Mouse (Mus musculus) adrenal gland, postnatal 14 days (tissue): Measurements from ENCODE around the gene Ppm1m. TPM values are rescaled to one million over a fixed set of nuclear protein-coding genes. Genes with fewer than 3 reads are reported as not detected.

ENCODE experiments used
- DNase-seq: peaks from one replicate; pipeline ENCODE4 v3.0.0; 2021; ENCODE audit warnings: mixed read lengths
- microRNA-seq, 2 experiments: library from miRNA; unstranded; fragments of <30 nt; microRNA quantifications; one replicate each; pipeline ENCODE4 v1.2.0; 2021
- total RNA-seq: library from RNA; stranded (reverse); gene quantifications from 2 replicates; pipeline ENCODE4 v1.2.3, GENCODE M21; 2021

Ppm1m gene
- total RNA-seq, 1 experiment from 2014 or later: 136 TPM

DNA sequence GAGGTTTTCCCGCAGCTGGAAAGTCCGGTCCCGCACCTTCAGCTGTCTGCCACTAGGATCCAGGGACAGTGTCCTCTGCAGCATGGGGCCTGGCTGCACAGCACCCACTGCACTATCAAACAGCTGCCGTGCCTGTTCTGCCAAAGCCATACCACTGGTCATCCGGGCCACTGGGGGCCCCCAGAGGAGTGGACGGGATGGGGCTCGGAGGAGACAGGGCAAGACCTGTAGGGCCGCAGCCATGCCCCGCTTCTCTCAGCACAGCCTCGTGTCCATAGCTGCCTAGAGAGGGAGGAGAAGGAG lies 42.0 kb downstream of the Ppm1m start:
- DNase-seq: no peak

GRCm38 (mm10) chr9:106156921-106157622 lies 42.5 kb downstream of the Ppm1m start:
- DNase-seq: no peak

DNA sequence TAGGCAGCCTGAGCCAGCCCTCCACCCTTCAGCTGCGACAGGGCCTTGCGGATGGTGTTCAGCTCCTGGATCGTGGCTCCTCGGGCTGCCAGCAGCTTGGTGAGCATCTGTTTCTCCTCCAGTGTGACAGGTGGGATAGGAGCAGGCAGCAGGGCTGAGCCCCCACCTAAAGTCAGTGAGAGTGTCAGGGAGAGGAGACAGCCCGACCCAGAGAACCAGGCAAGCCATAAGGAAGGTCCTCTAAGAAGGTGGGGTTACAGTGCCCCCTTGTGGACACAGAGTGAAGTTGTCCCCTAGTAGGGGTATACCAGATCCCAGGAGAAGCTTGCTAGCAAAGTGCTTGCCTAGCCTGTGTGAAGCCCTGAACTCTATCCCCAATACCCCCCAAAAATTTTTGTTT lies 43.1 kb downstream of the Ppm1m start:
- DNase-seq: peak; percentile 80

GRCm38 (mm10) chr9:106154106-106154505 lies 45.4 kb downstream of the Ppm1m start:
- peak; percentile 85 for DNase-seq

GRCm38 (mm10) chr9:106149399-106149754 lies 50.2 kb downstream of the Ppm1m start:
- DNase-seq: no peak

- DNase-seq: peak; percentile 17
Measured at GRCm38 (mm10) chr9:106148541-106149398, 50.8 kb downstream of the Ppm1m start.

- DNase-seq: no peak
Measured at GRCm38 (mm10) chr9:106147851-106148431, 51.6 kb downstream of the Ppm1m start.

DNA sequence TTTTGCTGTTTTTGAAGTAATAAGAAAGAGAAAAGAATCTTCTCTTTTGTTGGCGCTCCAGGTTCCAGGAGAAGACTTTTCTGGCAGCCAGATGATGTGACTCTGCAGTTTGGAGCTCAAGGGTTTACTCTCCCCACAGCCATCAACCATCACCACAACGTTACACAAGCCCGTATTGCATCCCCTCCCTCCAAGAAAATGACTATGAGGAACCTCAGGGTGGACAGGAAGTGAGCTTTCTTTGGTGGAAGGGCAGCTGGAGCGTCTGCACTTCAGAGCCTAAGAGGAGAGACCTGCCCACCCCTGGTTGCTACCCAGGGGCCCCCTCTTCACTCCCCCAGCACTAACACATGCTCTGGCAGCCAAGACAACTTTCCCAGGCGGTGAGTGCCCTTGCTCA lies 52.3 kb downstream of the Ppm1m start:
- DNase-seq: no peak

DNA sequence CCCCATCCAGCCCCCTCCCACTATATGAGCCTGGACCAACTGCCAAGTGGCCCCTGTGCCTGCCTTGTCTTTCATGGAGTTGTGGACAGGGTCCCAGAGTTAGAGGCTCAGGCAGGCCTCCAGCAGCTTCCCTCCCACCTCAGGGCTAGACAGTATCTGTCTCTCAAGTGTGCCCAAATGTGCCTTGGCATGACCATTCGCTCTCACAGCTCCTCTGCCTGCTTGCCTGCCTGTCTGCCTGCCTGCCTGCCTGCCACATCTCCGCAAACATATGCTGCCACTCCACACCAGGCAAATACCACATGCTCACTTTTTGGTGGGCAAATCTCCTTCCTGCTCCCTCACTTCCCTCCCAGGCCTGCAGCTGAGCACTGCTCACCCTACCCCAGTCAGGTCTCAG lies 54.0 kb downstream of the Ppm1m start:
- DNase-seq: no peak

Small RNA genes within 50 kb of the gene (microRNA-seq; reads per million reads assigned to microRNA genes)
- gene Mir135a-1 (0 to 0.43 reads per million in 2 experiments), gene Mirlet7g (105,333 to 142,181 reads per million in 2 experiments)

Other genes starting within 250 kb of the Ppm1m start
- 4.3 and 5.9 TPM in 2 replicates for gene Col6a5, start 239.1 kb downstream of the Ppm1m start, total RNA-seq
- gene Col6a4, start 103.0 kb downstream of the Ppm1m start, total RNA-seq: 0.30 and 4.1 TPM in 2 replicates
- 3.6 and 13.6 TPM in 2 replicates for gene Glyctk, start 41.6 kb downstream of the Ppm1m start, total RNA-seq
- 83.9 and 84.7 TPM in 2 replicates for gene Wdr82, start 28.8 kb downstream of the Ppm1m start, total RNA-seq
- gene Twf2, start 3.4 kb upstream of the Ppm1m start, total RNA-seq: 43.6 and 54.3 TPM in 2 replicates
- gene Tlr9, start 22.9 kb upstream of the Ppm1m start, total RNA-seq: 1.3 and 3.8 TPM in 2 replicates
- gene Alas1, start 48.9 kb upstream of the Ppm1m start, total RNA-seq: 1,325 and 1,932 TPM in 2 replicates
- gene Poc1a, start 81.3 kb upstream of the Ppm1m start, total RNA-seq: 7.9 and 8.3 TPM in 2 replicates
- 21.1 and 26.0 TPM in 2 replicates for gene Dusp7, start 168.9 kb upstream of the Ppm1m start, total RNA-seq
- 490 and 599 TPM in 2 replicates for gene Rpl29, start 229.7 kb upstream of the Ppm1m start, total RNA-seq
- gene Acy1, start 238.6 kb upstream of the Ppm1m start, total RNA-seq: 14.2 and 20.2 TPM in 2 replicates
- 23.6 and 33.1 TPM in 2 replicates for gene Abhd14b, start 247.7 kb upstream of the Ppm1m start, total RNA-seq
- gene Abhd14a, start 247.9 kb upstream of the Ppm1m start, total RNA-seq: 17.1 and 18.4 TPM in 2 replicates